Mouse (Mus musculus): Measurements from ENCODE around the gene Asic3.

DNA sequence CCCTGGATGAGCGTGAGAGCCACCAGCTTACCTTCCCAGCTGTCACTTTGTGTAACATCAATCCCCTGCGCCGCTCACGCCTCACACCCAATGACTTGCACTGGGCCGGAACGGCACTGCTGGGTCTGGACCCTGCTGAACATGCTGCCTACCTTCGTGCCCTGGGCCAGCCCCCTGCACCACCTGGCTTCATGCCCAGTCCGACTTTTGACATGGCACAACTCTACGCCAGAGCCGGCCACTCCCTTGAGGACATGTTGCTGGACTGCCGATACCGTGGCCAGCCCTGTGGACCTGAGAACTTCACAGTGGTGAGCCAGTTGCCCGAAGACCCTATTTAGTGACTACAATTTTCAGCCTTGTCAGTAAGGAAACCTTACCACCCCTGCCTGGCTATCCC is 746 bp downstream of the Asic3 start:
- TF ChIP-seq POLR2A (IDR thresholded peaks at IDR 0.05; ENCODE audit: low read depth, low read length) = no peak
- no peak for TF ChIP-seq CTCF (IDR thresholded peaks at IDR 0.05; ENCODE audit: extremely low read depth, insufficient read length, insufficient replicate concordance, low read depth, low read length)
